Comparison of ENCODE assay signal across 11 mouse cellular contexts in genomic region chr11:88526711-88527110, GRCm38 (mm10).
DNase-seq lines count a peak whose midpoint lies in the region; ATAC-seq and TF ChIP-seq lines count a peak whose summit lies in the region.
"Had no signal": no experiment of that assay in that cellular context is flagged by ENCODE, and none has a peak within 500 bp of the region (broad histone marks: within the 10 kb centered on the region; RNA-seq: fewer than 3 reads in every experiment).

No protein-coding gene starts in this region.

- no peak overlapping the region for H3K4me3 ChIP-seq in heart, embryonic 12.5 days
- H3K4me3 ChIP-seq in heart, adult 2 months, result no peak overlapping the region
- H3K4me3 ChIP-seq in forebrain, embryonic 12.5 days (replicated peaks), result no peak overlapping the region
- no peak overlapping the region for H3K4me3 ChIP-seq in midbrain, embryonic 11.5 days (ENCODE audit: low read depth, low read length)
- H3K4me3 ChIP-seq in liver, postnatal 0 days (ENCODE audit: low read depth, low read length), result no peak overlapping the region
- H3K4me3 ChIP-seq: stomach, embryonic 15.5 days had no signal

- peaks cover 2% of the 10 kb centered on the region; the same call in 1 of the 2 replicates for H3K36me3 ChIP-seq in heart, embryonic 12.5 days
- peaks cover 29% of the 10 kb centered on the region for H3K36me3 ChIP-seq in heart, adult 2 months (ENCODE audit: control insufficient read depth, insufficient read depth, low read length)
- H3K36me3 ChIP-seq in forebrain, embryonic 12.5 days (replicated peaks), result peaks cover 4% of the 10 kb centered on the region; the same call in 1 of the 2 replicates
- H3K36me3 ChIP-seq in midbrain, embryonic 11.5 days (ENCODE audit: control insufficient read depth, insufficient read depth, low read length), result 0 out of 2 replicates have a peak, but pooled peaks cover 2% of the 10 kb centered on the region
- no peaks in the 10 kb centered on the region for H3K36me3 ChIP-seq in liver, postnatal 0 days (replicated peaks; ENCODE audit: insufficient read depth, low read length)
- H3K36me3 ChIP-seq: stomach, embryonic 15.5 days had no signal

- peaks cover 88% of the 10 kb centered on the region for H3K4me1 ChIP-seq in heart, embryonic 12.5 days (replicated peaks)
- H3K4me1 ChIP-seq in heart, adult 2 months (ENCODE audit: control insufficient read depth, insufficient read depth, low read length), result peaks cover 42% of the 10 kb centered on the region
- peaks cover 85% of the 10 kb centered on the region for H3K4me1 ChIP-seq in forebrain, embryonic 12.5 days
- H3K4me1 ChIP-seq in midbrain, embryonic 11.5 days (ENCODE audit: control insufficient read depth, insufficient read depth, low read length), result peaks cover 68% of the 10 kb centered on the region
- H3K4me1 ChIP-seq in liver, postnatal 0 days (ENCODE audit: insufficient read depth), result peaks cover 34% of the 10 kb centered on the region

- no peak for TF ChIP-seq POLR2A in heart, adult 2 months (IDR thresholded peaks at IDR 0.05; ENCODE audit: insufficient read depth, low read depth, low read length)

- DNase-seq in heart, adult 2 months, result no peak
- peak; percentile 33 for DNase-seq in CD4-positive, CD25-positive, alpha-beta regulatory T cell, adult 2 months (ENCODE audit: low read depth, low spot score)
- DNase-seq in midbrain, embryonic 11.5 days (ENCODE audit: low spot score, missing footprints), result no peak
- DNase-seq in liver, postnatal 0 days, result no peak
- no peak for DNase-seq in frontal cortex, postnatal 36 days (ENCODE audit: low spot score in 2 of 2)
- DNase-seq: cerebellum, adult 2 months had no signal

- H3K4me2 ChIP-seq in heart, embryonic 12.5 days, result no peak overlapping the region
- H3K4me2 ChIP-seq in forebrain, embryonic 12.5 days, result no peak overlapping the region
- no peak overlapping the region for H3K4me2 ChIP-seq in midbrain, embryonic 11.5 days
- no peak overlapping the region for H3K4me2 ChIP-seq in liver, postnatal 0 days (ENCODE audit: low read depth, low read length)
- H3K4me2 ChIP-seq: stomach, embryonic 15.5 days had no signal

- no peak for TF ChIP-seq CTCF in heart, adult 2 months (IDR thresholded peaks at IDR 0.05)
- no peak for TF ChIP-seq CTCF in liver, postnatal 0 days (IDR thresholded peaks at IDR 0.05; ENCODE audit: low read depth)

- ATAC-seq in heart, embryonic 12.5 days (ENCODE audit: insufficient number of reproducible peaks, low FRiP score), result no peak
- peak; percentile 3; the same call in 1 of the 2 replicates for ATAC-seq in forebrain, embryonic 12.5 days (ENCODE audit: low FRiP score)
- ATAC-seq in midbrain, embryonic 11.5 days (ENCODE audit: low FRiP score), result no peak
- no peak for ATAC-seq in megakaryocyte progenitor cell, adult 5-6 weeks (replicated peaks; ENCODE audit: poor library complexity)
- no peak for ATAC-seq in liver, postnatal 0 days
- ATAC-seq: intestine, embryonic 16.5 days had no signal

- no peaks in the 10 kb centered on the region for H3K27me3 ChIP-seq in heart, embryonic 12.5 days (replicated peaks)
- H3K27me3 ChIP-seq in heart, adult 2 months (ENCODE audit: control insufficient read depth, insufficient read depth, low read length), result no peaks in the 10 kb centered on the region
- H3K27me3 ChIP-seq in forebrain, embryonic 12.5 days, result no peaks in the 10 kb centered on the region
- H3K27me3 ChIP-seq in midbrain, embryonic 11.5 days (ENCODE audit: control insufficient read depth, insufficient read depth, low read length), result no peaks in the 10 kb centered on the region
- no peaks in the 10 kb centered on the region for H3K27me3 ChIP-seq in liver, postnatal 0 days (ENCODE audit: insufficient read depth, low read length)
- H3K27me3 ChIP-seq: stomach, embryonic 15.5 days had no signal

- no peak overlapping the region for H3K9ac ChIP-seq in heart, embryonic 12.5 days
- no peak overlapping the region for H3K9ac ChIP-seq in heart, adult 2 months (ENCODE audit: low read depth, low read length)
- H3K9ac ChIP-seq in forebrain, embryonic 12.5 days, result no peak overlapping the region; the same call in 1 of the 2 replicates
- H3K9ac ChIP-seq in midbrain, embryonic 11.5 days (ENCODE audit: low read length), result peak overlapping the region; percentile 41
- no peak overlapping the region for H3K9ac ChIP-seq in liver, postnatal 0 days (replicated peaks)
- H3K9ac ChIP-seq: stomach, embryonic 15.5 days had no signal

- WGBS in heart, embryonic 12.5 days, result 27% methylated on average over 7 of the region's 7 CpGs
- WGBS in heart, adult 2 months, result 30% methylated on average over 7 of the region's 7 CpGs
- 5% methylated on average over 7 of the region's 7 CpGs for WGBS in forebrain, embryonic 12.5 days
- WGBS in midbrain, embryonic 11.5 days, result 8% methylated on average over 7 of the region's 7 CpGs
- 47% methylated on average over 7 of the region's 7 CpGs for WGBS in liver, postnatal 0 days (ENCODE audit: insufficient replicate concordance)

- no peak for TF ChIP-seq EP300 in heart, adult 2 months (IDR thresholded peaks at IDR 0.05; ENCODE audit: insufficient read depth, low read depth, low read length)
- no peak for TF ChIP-seq EP300 in liver, postnatal 0 days (IDR thresholded peaks at IDR 0.05; ENCODE audit: low read depth)

- intact Hi-C loops in heart, adult 2 months (cut with DNase I), result no loop called here

- no peaks in the 10 kb centered on the region for H3K9me3 ChIP-seq in heart, embryonic 12.5 days (replicated peaks)
- no peaks in the 10 kb centered on the region for H3K9me3 ChIP-seq in forebrain, embryonic 12.5 days
- no peaks in the 10 kb centered on the region for H3K9me3 ChIP-seq in midbrain, embryonic 11.5 days (ENCODE audit: control insufficient read depth, low read length)
- H3K9me3 ChIP-seq in liver, postnatal 0 days (ENCODE audit: low read length), result no peaks in the 10 kb centered on the region
- H3K9me3 ChIP-seq: stomach, embryonic 15.5 days had no signal

- peak overlapping the region; percentile 56 for H3K27ac ChIP-seq in heart, embryonic 12.5 days (ENCODE audit: poor library complexity, severe bottlenecking)
- no peak overlapping the region for H3K27ac ChIP-seq in heart, adult 2 months
- peak overlapping the region; percentile 82 for H3K27ac ChIP-seq in forebrain, embryonic 12.5 days
- H3K27ac ChIP-seq in midbrain, embryonic 11.5 days (ENCODE audit: low read depth, low read length), result peak overlapping the region; percentile 45
- no peak overlapping the region for H3K27ac ChIP-seq in liver, postnatal 0 days (ENCODE audit: low read depth)
- H3K27ac ChIP-seq: stomach, embryonic 15.5 days had no signal

- no peaks in the 10 kb centered on the region for H3K79me2 ChIP-seq in heart, adult 2 months (replicated peaks; ENCODE audit: control insufficient read depth, insufficient read depth, low read length)

Comparison
In these comparisons a context has a peak if more than half of its experiments do, and no peak if none do; other contexts are left out.
1. H3K27ac ChIP-seq: peak in heart, embryonic 12.5 days (single experiment), forebrain, embryonic 12.5 days (single experiment) and midbrain, embryonic 11.5 days (single experiment); none in heart, adult 2 months (single experiment) and liver, postnatal 0 days (single experiment).